Mouse (Mus musculus): ENCODE results near the gene Svs5. TPM values are rescaled to one million over a fixed set of nuclear protein-coding genes. Genes with fewer than 3 reads are reported as not detected.
"Not testable (repeated sequence)": the region's sequence is repeated elsewhere in the genome, so short reads cannot be mapped to it uniquely, and the experiment has no call there.

The Svs5 gene
- polyA plus RNA-seq (2015; fragmentation: Nextera tagmentation; extraction: Ambion mirVana): not detected in 2 replicates

- not testable (repeated sequence) for H3K4me1 ChIP-seq (replicated peaks; ENCODE audit: insufficient read depth, low read length); DNase-seq (ENCODE audit: low spot score); H3K9ac ChIP-seq (ENCODE audit: low read depth, low read length); H3K27me3 ChIP-seq (ENCODE audit: insufficient read depth, low read length); H3K36me3 ChIP-seq (ENCODE audit: insufficient read depth, low read length); H3K9me3 ChIP-seq (replicated peaks; ENCODE audit: low read length); H3K4me2 ChIP-seq (ENCODE audit: low read length); H3K4me3 ChIP-seq (replicated peaks; ENCODE audit: low read depth, low read length); ATAC-seq (replicated peaks; ENCODE audit: low FRiP score, low read depth); H3K27ac ChIP-seq
- WGBS: 71% methylated on average over 3 of the region's 3 CpGs
Measured at GRCm38 (mm10) chr2:164332440-164332839, at the start of gene Svs5. Svs5 (plus strand) TSS chr2:164332740.

- H3K9me3 ChIP-seq (replicated peaks; ENCODE audit: low read length); H3K4me2 ChIP-seq (ENCODE audit: low read length); H3K27me3 ChIP-seq (ENCODE audit: insufficient read depth, low read length); H3K4me1 ChIP-seq (replicated peaks; ENCODE audit: insufficient read depth, low read length); DNase-seq (ENCODE audit: low spot score); H3K9ac ChIP-seq (ENCODE audit: low read depth, low read length); H3K4me3 ChIP-seq (replicated peaks; ENCODE audit: low read depth, low read length); H3K36me3 ChIP-seq (ENCODE audit: insufficient read depth, low read length); H3K27ac ChIP-seq; ATAC-seq (replicated peaks; ENCODE audit: low FRiP score, low read depth): not testable (repeated sequence)
- WGBS: 70% methylated on average over 1 of the region's 1 CpGs
Measured at GRCm38 (mm10) chr2:164288968-164289367, 43.6 kb upstream of the Svs5 start, which contains the start of gene Svs3a. Svs3a (plus strand) TSS chr2:164289268.

GRCm38 (mm10) chr2:164312599-164312998, 19.9 kb upstream of the Svs5 start:
- Histone ChIP-seq H3K4me1 (replicated peaks; ENCODE audit: insufficient read depth, low read length) (no peaks in the 10 kb centered on the region), H3K36me3 (ENCODE audit: insufficient read depth, low read length) (no peaks in the 10 kb centered on the region), H3K9me3 (replicated peaks; ENCODE audit: low read length) (no peaks in the 10 kb centered on the region), H3K27ac (no peak overlapping the region), H3K9ac (ENCODE audit: low read depth, low read length) (no peak overlapping the region), H3K4me2 (ENCODE audit: low read length) (no peak overlapping the region), H3K4me3 (replicated peaks; ENCODE audit: low read depth, low read length) (no peak overlapping the region), H3K27me3 (ENCODE audit: insufficient read depth, low read length) (no peaks in the 10 kb centered on the region)
- ATAC-seq (replicated peaks; ENCODE audit: low FRiP score, low read depth) (no peak), DNase-seq (ENCODE audit: low spot score) (no peak)
- TF ChIP-seq CTCF (IDR thresholded peaks at IDR 0.05; ENCODE audit: low read depth): no peak
- 88% methylated on average over 5 of the region's 5 CpGs for WGBS

- H3K27ac ChIP-seq; H3K4me3 ChIP-seq (replicated peaks; ENCODE audit: low read depth, low read length); H3K27me3 ChIP-seq (ENCODE audit: insufficient read depth, low read length); ATAC-seq (replicated peaks; ENCODE audit: low FRiP score, low read depth); H3K36me3 ChIP-seq (ENCODE audit: insufficient read depth, low read length); H3K9ac ChIP-seq (ENCODE audit: low read depth, low read length); DNase-seq (ENCODE audit: low spot score); H3K4me1 ChIP-seq (replicated peaks; ENCODE audit: insufficient read depth, low read length); H3K4me2 ChIP-seq (ENCODE audit: low read length); H3K9me3 ChIP-seq (replicated peaks; ENCODE audit: low read length): not testable (repeated sequence)
Measured at GRCm38 (mm10) chr2:164315460-164315859, 17.1 kb upstream of the Svs5 start.

- H3K9me3 ChIP-seq (replicated peaks; ENCODE audit: low read length); H3K4me2 ChIP-seq (ENCODE audit: low read length); H3K36me3 ChIP-seq (ENCODE audit: insufficient read depth, low read length); H3K27me3 ChIP-seq (ENCODE audit: insufficient read depth, low read length); H3K4me3 ChIP-seq (replicated peaks; ENCODE audit: low read depth, low read length); H3K4me1 ChIP-seq (replicated peaks; ENCODE audit: insufficient read depth, low read length); H3K9ac ChIP-seq (ENCODE audit: low read depth, low read length); H3K27ac ChIP-seq; DNase-seq (ENCODE audit: low spot score); ATAC-seq (replicated peaks; ENCODE audit: low FRiP score, low read depth): not testable (repeated sequence)
- 88% methylated on average over 1 of the region's 1 CpGs for WGBS
Measured at GRCm38 (mm10) chr2:164316451-164316850, 16.1 kb upstream of the Svs5 start, which contains the start of gene Svs6. Svs6 (plus strand) TSS chr2:164316751.

- no peak overlapping the region for H3K27ac ChIP-seq
- 87% methylated on average over 6 of the region's 6 CpGs for WGBS
- H3K4me2 ChIP-seq (ENCODE audit: low read length): no peak overlapping the region
- TF ChIP-seq CTCF (IDR thresholded peaks at IDR 0.05; ENCODE audit: low read depth): no peak
- H3K27me3 ChIP-seq (ENCODE audit: insufficient read depth, low read length): no peaks in the 10 kb centered on the region
- no peaks in the 10 kb centered on the region for H3K4me1 ChIP-seq (replicated peaks; ENCODE audit: insufficient read depth, low read length)
- no peaks in the 10 kb centered on the region for H3K9me3 ChIP-seq (replicated peaks; ENCODE audit: low read length)
- ATAC-seq (replicated peaks; ENCODE audit: low FRiP score, low read depth) (no peak), DNase-seq (ENCODE audit: low spot score) (no peak)
- no peak overlapping the region for H3K9ac ChIP-seq (ENCODE audit: low read depth, low read length)
- H3K4me3 ChIP-seq (replicated peaks; ENCODE audit: low read depth, low read length): no peak overlapping the region
- no peaks in the 10 kb centered on the region for H3K36me3 ChIP-seq (ENCODE audit: insufficient read depth, low read length)
Measured at GRCm38 (mm10) chr2:164320983-164321382, 11.6 kb upstream of the Svs5 start.

GRCm38 (mm10) chr2:164343732-164344131, 11.2 kb downstream of the Svs5 start:
- H3K9ac ChIP-seq (ENCODE audit: low read depth, low read length); H3K36me3 ChIP-seq (ENCODE audit: insufficient read depth, low read length); H3K9me3 ChIP-seq (replicated peaks; ENCODE audit: low read length); H3K27ac ChIP-seq; DNase-seq (ENCODE audit: low spot score); H3K4me2 ChIP-seq (ENCODE audit: low read length); H3K4me1 ChIP-seq (replicated peaks; ENCODE audit: insufficient read depth, low read length); H3K27me3 ChIP-seq (ENCODE audit: insufficient read depth, low read length); ATAC-seq (replicated peaks; ENCODE audit: low FRiP score, low read depth); H3K4me3 ChIP-seq (replicated peaks; ENCODE audit: low read depth, low read length): not testable (repeated sequence)
- TF ChIP-seq CTCF (IDR thresholded peaks at IDR 0.05; ENCODE audit: low read depth): peak; percentile 54
- 88% methylated on average over 1 of the region's 1 CpGs for WGBS

Measured in kidney, postnatal 0 days (tissue).